Mouse (Mus musculus) brown adipose tissue, adult 24 weeks (tissue): ENCODE data around the gene Creb5. TPM values are rescaled to one million over a fixed set of nuclear protein-coding genes. Genes with fewer than 3 reads are reported as not detected.

Experiments used
- H3K27ac ChIP-seq: fragments of 200-500 bp; replicated peaks from 2 replicates; pipeline ENCODE4 v1.5.1; 2012; ENCODE audit warnings: low read depth, mild to moderate bottlenecking, low read length
- H3K4me1 ChIP-seq: fragments of 200-500 bp; 2 replicates; pipeline ENCODE4 v1.6.1; 2012; ENCODE audit warnings: low read length, mixed read lengths; ENCODE audit not compliant: control insufficient read depth, insufficient read depth, insufficient read length
- H3K4me3 ChIP-seq: fragments of 200-500 bp; 2 replicates; pipeline ENCODE4 v1.5.1; 2012; ENCODE audit warnings: low read depth, mild to moderate bottlenecking, low read length, moderate library complexity; ENCODE audit not compliant: insufficient read depth
- polyA plus RNA-seq: library from polyadenylated mRNA; stranded (reverse); fragments of >200 nt; gene quantifications from 2 replicates; pipeline ENCODE4 v1.2.4, GENCODE M21; 2012; ENCODE audit not compliant: missing spikeins, insufficient read depth, insufficient read length

Creb5 gene
- polyA plus RNA-seq, 1 experiment, result 2.1 TPM

DNA sequence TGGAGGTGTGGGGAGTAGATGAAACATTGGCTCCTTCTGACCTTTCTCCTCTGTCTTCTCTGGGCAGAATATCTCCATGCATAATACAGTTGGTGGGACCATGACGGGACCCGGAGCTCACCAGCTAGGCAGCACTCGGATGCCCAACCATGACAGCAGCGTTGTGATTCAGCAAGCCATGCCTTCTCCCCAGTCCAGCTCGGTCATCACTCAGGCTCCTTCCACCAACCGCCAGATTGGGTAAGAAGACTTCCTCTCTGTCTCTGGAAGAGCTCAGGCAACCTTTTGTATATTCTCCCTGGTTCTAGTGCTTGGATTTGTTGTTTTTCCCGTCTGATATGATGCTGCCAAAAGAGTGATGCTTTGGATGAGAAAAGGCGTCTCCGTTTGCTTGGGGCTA, 160.4 kb downstream of the Creb5 start:
- Histone ChIP-seq H3K27ac (no peak overlapping the region), H3K4me3 (no peak overlapping the region), H3K4me1 (no peaks in the 10 kb centered on the region; the same call in 1 of the 2 replicates)

DNA sequence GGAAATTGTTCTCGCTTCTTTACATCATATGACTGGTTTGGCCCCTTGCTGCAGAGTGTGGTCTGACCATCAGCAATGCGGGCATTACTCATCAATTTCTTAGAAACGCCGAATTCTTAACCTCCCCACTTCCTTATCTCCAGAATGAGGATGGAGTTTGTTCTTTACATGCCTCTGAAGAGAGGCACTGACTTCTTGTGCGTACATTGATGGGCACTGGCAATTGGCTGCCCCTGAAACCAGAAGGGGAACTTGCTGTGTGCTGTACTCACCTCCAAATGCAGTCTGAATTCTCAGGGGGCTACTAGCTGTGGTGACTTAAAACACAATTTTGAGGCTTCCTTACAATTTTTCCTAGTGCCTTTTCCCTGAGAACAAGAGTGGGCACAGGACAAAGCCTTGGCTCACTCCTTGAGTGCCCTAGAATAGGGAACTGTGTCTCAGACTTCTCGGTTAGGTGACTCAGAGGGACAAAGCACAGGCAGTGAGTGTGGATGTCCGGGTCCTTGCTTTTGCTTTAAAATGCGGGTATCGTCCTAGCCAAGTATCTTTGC, 161.3 kb downstream of the Creb5 start:
- H3K4me3 ChIP-seq, result no peak overlapping the region
- H3K27ac ChIP-seq, result no peak overlapping the region
- no peaks in the 10 kb centered on the region; the same call in 1 of the 2 replicates for H3K4me1 ChIP-seq

DNA sequence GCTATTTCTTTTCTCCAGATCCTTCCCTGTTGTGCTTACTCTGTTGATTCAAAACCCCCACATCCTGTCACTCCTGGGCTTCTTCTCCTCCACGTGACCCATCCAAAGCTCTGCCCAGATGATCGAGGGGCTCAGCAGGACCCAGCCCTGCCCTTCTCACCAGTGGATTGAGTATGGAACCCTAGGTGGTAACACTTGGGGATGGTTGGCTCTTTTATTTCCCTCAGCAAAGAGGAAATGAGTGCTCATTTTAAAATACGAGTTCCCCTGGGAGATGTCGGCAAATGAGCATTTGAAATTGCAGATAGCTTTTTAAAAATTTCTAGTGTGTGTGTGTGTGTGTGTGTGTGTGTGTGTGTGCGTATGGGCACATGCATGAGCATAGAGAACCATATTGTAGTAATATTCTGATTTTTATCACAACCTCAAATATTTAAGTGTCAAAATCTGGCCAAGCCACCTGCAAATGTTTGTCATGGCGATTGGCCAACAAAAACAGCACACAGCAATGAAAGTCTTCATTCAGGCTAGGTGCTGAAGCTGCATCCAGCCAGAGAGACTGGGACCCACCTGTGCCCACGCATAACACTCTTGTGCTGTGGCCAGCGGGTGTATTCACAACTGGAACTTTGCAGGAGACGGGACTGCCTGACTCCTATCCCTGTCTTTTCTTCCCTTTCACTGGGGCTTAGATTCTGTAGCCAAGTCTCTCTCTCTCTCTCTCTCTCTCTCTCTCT, 162.5 kb downstream of the Creb5 start:
- Histone ChIP-seq H3K27ac (no peak overlapping the region), H3K4me1 (no peaks in the 10 kb centered on the region; the same call in 1 of the 2 replicates), H3K4me3 (no peak overlapping the region)

DNA sequence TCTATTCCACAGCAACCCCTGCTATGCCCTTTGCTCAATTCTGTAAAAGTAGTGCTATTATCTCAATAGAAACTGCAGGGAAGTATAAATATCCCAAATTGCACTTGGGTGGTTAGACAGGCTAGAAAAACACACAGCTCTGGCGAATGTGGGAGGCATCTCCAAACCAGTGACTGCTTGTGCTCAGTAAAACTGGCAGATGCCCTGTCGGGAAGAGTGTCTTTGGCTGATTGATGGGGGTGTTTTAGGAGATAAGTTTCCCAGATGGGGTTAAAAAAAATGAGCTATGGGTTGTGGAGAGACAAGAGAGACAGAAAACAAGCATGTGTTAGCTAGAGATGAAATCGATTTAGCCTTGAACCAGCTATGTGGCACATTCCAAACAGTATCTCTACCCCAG, 163.4 kb downstream of the Creb5 start:
- H3K27ac ChIP-seq, result no peak overlapping the region

DNA sequence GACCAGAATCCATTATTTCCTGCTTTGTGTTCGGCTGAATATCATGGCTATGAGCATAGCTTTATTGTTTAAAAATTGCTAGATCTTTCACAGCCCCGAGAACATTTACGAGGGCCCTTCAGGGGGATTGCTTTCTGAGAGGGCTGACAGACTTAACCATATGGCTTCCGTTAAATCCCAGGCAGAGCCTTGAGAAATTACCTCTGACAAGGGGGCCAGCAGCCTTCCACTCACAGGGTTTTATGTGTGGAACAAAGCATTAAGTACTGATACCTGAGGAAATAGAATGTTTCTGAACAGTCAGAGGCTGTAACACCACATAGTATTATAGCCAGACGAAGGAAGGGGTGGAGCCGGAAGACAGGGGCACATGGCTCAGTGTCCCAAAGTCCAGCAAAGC, 165.2 kb downstream of the Creb5 start:
- Histone ChIP-seq H3K4me3 (no peak overlapping the region), H3K27ac (no peak overlapping the region), H3K4me1 (no peaks in the 10 kb centered on the region; the same call in 1 of the 2 replicates)

More for the DNA sequence above, 163.4 kb downstream of the Creb5 start:
- H3K4me1 ChIP-seq, result no peaks in the 10 kb centered on the region; the same call in 1 of the 2 replicates
- no peak overlapping the region for H3K4me3 ChIP-seq

DNA sequence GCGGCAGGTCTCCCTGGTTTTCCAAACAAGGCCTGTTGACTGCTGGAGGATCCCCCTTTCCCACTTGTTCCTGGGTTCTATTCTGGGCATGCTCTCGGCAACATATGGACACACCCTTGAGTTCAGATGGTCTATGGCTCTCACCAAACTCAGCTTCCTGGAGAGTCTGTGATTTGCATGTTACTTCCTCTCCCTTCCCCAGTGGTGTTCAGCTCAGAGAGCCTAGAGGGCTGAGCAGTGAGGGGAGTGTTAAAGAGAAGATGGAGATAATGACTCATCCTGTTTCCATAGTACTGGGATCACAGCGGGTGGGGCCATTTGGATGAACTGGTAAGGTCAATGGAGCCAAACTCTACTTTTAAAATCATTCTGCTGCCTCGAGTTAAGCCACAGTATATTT, 168.4 kb downstream of the Creb5 start:
- Histone ChIP-seq H3K4me3 (no peak overlapping the region), H3K4me1 (no peaks in the 10 kb centered on the region), H3K27ac (no peak overlapping the region)

- Histone ChIP-seq H3K4me1 (no peaks in the 10 kb centered on the region), H3K27ac (no peak overlapping the region), H3K4me3 (no peak overlapping the region)
Observed at GRCm38 (mm10) chr6:53456111-53456510, 169.0 kb downstream of the Creb5 start.

- Histone ChIP-seq H3K27ac (no peak overlapping the region), H3K4me3 (no peak overlapping the region), H3K4me1 (no peaks in the 10 kb centered on the region; the same call in none of the 2 replicates)
Observed at GRCm38 (mm10) chr6:53459995-53460747, 173.1 kb downstream of the Creb5 start.

DNA sequence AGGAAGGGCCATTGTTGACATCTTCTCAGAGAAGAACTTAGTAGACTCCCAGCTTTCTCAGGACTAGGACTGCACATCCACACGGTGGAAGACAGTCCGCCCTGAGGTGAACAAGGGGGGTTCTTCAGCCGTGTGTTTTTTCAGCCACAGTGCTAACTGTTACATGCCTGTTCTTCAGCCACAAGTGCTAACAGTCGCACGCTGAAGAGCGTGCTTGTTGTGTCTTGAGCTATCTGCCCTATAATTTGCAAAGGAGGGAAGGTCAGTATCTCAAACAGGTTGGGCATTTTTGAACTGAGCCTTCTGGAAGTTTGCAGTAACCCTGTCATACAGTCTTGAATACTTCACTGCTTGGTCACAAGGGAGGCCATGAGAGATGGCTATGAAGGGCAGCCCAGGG, 174.0 kb downstream of the Creb5 start:
- no peaks in the 10 kb centered on the region; the same call in none of the 2 replicates for H3K4me1 ChIP-seq
- H3K27ac ChIP-seq, result no peak overlapping the region
- H3K4me3 ChIP-seq, result no peak overlapping the region

GRCm38 (mm10) chr6:53461775-53462770, 175.0 kb downstream of the Creb5 start:
- no peak overlapping the region for H3K4me3 ChIP-seq
- no peak overlapping the region for H3K27ac ChIP-seq
- no peaks in the 10 kb centered on the region; the same call in none of the 2 replicates for H3K4me1 ChIP-seq

DNA sequence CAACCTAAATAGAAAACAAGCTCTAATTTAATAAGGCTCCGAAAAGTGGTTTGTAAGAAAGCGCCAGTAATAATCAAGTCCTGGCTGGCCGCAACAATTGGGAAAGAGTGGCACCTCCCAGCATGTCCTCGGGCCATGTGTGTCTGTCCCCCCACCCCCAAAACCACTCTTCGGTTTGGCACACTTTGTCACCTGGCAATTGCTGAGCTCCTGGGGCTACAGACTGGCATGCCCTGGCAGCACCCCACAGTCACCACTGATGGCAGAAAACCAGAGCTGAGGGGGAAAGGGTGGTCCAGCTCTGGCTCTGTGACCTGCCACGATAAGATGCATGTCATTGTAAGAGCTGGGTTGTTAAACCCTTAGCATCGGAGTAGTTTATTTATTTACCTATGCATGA, 175.7 kb downstream of the Creb5 start:
- Histone ChIP-seq H3K4me3 (no peak overlapping the region), H3K27ac (no peak overlapping the region)

DNA sequence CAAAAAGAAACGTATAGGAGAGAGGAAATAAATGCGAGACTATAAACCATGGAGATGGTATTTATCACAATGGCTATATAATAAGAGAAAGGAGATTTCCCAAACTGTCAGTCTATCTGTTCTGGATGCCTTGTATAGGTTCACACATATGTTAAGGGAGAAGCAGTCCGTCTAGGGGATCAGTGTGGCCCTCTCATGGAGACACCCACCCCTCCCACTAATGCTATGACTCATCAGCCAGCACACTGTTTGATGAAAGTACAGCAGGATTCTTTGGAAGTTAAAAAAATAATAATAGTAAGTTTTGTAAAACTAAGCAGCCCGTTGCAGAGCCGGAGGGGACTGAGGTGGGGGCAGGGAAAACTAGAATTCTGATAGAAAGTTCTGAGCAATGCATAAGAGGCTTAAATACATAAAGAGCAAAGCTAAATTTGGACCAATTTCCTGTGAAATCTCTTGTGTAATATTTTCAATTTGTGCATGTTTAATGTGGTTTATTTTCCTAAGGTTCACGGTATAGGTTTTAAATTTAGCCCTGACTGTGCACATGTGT, 176.3 kb downstream of the Creb5 start:
- Histone ChIP-seq H3K4me3 (no peak overlapping the region), H3K4me1 (no peaks in the 10 kb centered on the region; the same call in none of the 2 replicates), H3K27ac (no peak overlapping the region)

More for the DNA sequence above, 175.7 kb downstream of the Creb5 start:
- H3K4me1 ChIP-seq, result no peaks in the 10 kb centered on the region; the same call in none of the 2 replicates

- Histone ChIP-seq H3K4me3 (no peak overlapping the region), H3K27ac (no peak overlapping the region), H3K4me1 (no peaks in the 10 kb centered on the region)
Observed at GRCm38 (mm10) chr6:53469204-53469603, 182.1 kb downstream of the Creb5 start.

DNA sequence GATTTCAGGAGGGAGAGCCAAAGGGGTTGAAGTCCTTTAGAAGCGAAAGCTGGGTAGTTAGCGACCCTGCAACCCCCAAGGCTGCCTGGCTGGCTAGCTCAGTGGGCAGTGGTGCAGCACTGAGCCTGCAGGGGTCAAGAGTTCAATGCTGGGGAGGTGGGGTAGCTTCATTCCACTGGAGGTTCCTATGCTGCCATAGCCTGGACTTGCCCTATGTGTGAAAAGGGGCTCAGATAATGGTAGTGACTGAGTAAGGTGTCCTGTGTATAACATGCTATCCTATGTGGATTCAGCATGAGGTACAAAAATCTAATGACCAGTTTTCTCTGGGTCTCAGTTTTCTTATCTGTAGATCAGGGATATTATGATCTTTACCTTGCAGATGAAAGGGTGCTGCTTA, 182.6 kb downstream of the Creb5 start:
- Histone ChIP-seq H3K4me1 (no peaks in the 10 kb centered on the region), H3K4me3 (no peak overlapping the region), H3K27ac (no peak overlapping the region)
